Mouse (Mus musculus): ENCODE results near the gene Oosp1.

The Oosp1 gene

GRCm38 (mm10) chr19:11690839-11691238, at the start of gene Oosp1:
Gene Oosp1 (minus strand): TSS chr19:11691150.
- DNase-seq (ENCODE audit: low read depth, low spot score) = peak; percentile 4

- no peak for DNase-seq (ENCODE audit: low read depth, low spot score)
Observed at GRCm38 (mm10) chr19:11736455-11736854, 45.5 kb upstream of the Oosp1 start.

GRCm38 (mm10) chr19:11730278-11730677, 39.3 kb upstream of the Oosp1 start:
- no peak for DNase-seq (ENCODE audit: low read depth, low spot score)

GRCm38 (mm10) chr19:11727304-11727703, 36.4 kb upstream of the Oosp1 start:
- no peak for DNase-seq (ENCODE audit: low read depth, low spot score)

- no peak for DNase-seq (ENCODE audit: low read depth, low spot score)
Observed at GRCm38 (mm10) chr19:11725915-11726314, 35.0 kb upstream of the Oosp1 start.

- no peak for DNase-seq (ENCODE audit: low read depth, low spot score)
Observed at GRCm38 (mm10) chr19:11724275-11724674, 33.3 kb upstream of the Oosp1 start.

GRCm38 (mm10) chr19:11723870-11724269, 32.9 kb upstream of the Oosp1 start:
- DNase-seq (ENCODE audit: low read depth, low spot score) = no peak

- DNase-seq (ENCODE audit: low read depth, low spot score) = no peak
Observed at GRCm38 (mm10) chr19:11720071-11720470, 29.1 kb upstream of the Oosp1 start.

GRCm38 (mm10) chr19:11712451-11712850, 21.5 kb upstream of the Oosp1 start:
- DNase-seq (ENCODE audit: low read depth, low spot score) = no peak

- no peak for DNase-seq (ENCODE audit: low read depth, low spot score)
Observed at GRCm38 (mm10) chr19:11698342-11698741, 7.4 kb upstream of the Oosp1 start.

- DNase-seq (ENCODE audit: low read depth, low spot score) = no peak
Observed at GRCm38 (mm10) chr19:11696755-11697154, 5.8 kb upstream of the Oosp1 start, which contains the start of gene Oosp3. Gene Oosp3 (plus strand): TSS chr19:11697055.

- DNase-seq (ENCODE audit: low read depth, low spot score) = no peak
Observed at GRCm38 (mm10) chr19:11691454-11691853, 504 bp upstream of the Oosp1 start.

- no peak for DNase-seq (ENCODE audit: low read depth, low spot score)
Observed at GRCm38 (mm10) chr19:11661562-11661961, 29.4 kb downstream of the Oosp1 start.

GRCm38 (mm10) chr19:11660459-11660858, 30.5 kb downstream of the Oosp1 start, which contains the start of gene Oosp2:
Gene Oosp2 (minus strand): TSS chr19:11660559.
- DNase-seq (ENCODE audit: low read depth, low spot score) = no peak

- DNase-seq (ENCODE audit: low read depth, low spot score) = no peak
Observed at GRCm38 (mm10) chr19:11659142-11659541, 31.8 kb downstream of the Oosp1 start.

- no peak for DNase-seq (ENCODE audit: low read depth, low spot score)
Observed at GRCm38 (mm10) chr19:11649564-11649963, 41.4 kb downstream of the Oosp1 start.

- no peak for DNase-seq (ENCODE audit: low read depth, low spot score)
Observed at GRCm38 (mm10) chr19:11646166-11646565, 44.8 kb downstream of the Oosp1 start.

- no peak for DNase-seq (ENCODE audit: low read depth, low spot score)
Observed at GRCm38 (mm10) chr19:11640732-11641131, 50.2 kb downstream of the Oosp1 start, which contains the start of gene Ms4a3. Gene Ms4a3 (minus strand): TSS chr19:11640851.

GRCm38 (mm10) chr19:11639038-11639437, 51.9 kb downstream of the Oosp1 start:
- DNase-seq (ENCODE audit: low read depth, low spot score) = no peak

- DNase-seq (ENCODE audit: low read depth, low spot score) = no peak
Observed at GRCm38 (mm10) chr19:11635572-11635971, 55.4 kb downstream of the Oosp1 start.

GRCm38 (mm10) chr19:11634330-11634729, 56.6 kb downstream of the Oosp1 start:
- no peak for DNase-seq (ENCODE audit: low read depth, low spot score)

- DNase-seq (ENCODE audit: low read depth, low spot score) = no peak
Observed at GRCm38 (mm10) chr19:11633732-11634131, 57.2 kb downstream of the Oosp1 start.

- DNase-seq (ENCODE audit: low read depth, low spot score) = no peak
Observed at GRCm38 (mm10) chr19:11625231-11625630, 65.7 kb downstream of the Oosp1 start.

GRCm38 (mm10) chr19:11624800-11625199, 66.2 kb downstream of the Oosp1 start:
- no peak for DNase-seq (ENCODE audit: low read depth, low spot score)

All from CD4-positive helper T cell, adult 2 months (primary cell).